Mouse (Mus musculus): ENCODE measurements around the gene Pou2f2. TPM values are rescaled to one million over a fixed set of nuclear protein-coding genes. Genes with fewer than 3 reads are reported as not detected.

Pou2f2 gene
- polyA plus RNA-seq, 1 experiment from 2014 or later, result 0.52 TPM

DNA sequence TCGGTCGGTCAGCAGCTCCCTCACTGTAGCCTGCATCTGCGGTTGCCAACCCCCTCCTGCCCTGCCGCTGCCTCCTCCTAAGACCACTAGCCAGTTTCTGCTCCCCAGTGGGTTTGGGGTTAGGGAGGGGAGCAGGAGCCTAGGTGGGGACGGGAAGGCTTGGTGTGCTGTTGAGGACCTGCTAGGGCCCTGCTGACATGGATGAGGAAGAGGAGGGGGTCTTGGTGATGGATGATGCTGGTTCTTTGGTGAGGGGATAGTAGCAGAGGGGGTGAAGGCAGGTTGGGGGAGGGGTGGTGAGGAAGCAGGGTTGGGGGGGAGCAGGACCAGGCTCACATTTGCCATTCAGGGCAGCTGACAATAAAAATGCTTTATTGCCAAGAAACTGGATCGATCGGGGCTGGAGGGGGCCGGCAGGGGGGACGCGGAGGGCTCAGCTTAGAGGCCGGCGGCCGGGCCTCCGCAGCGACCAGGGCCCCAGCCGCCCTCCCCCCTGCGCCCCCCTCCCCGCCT is 29.3 kb downstream of the Pou2f2 start:
- Histone ChIP-seq H3K9ac (ENCODE audit: low read length) (no peak overlapping the region), H3K4me1 (replicated peaks; ENCODE audit: control insufficient read depth, insufficient read depth) (no peaks in the 10 kb centered on the region), H3K9me3 (ENCODE audit: control insufficient read depth, low read length) (no peaks in the 10 kb centered on the region), H3K27me3 (ENCODE audit: control insufficient read depth, insufficient read depth, low read length) (no peaks in the 10 kb centered on the region), H3K36me3 (ENCODE audit: control insufficient read depth, insufficient read depth, low read length) (no peaks in the 10 kb centered on the region), H3K27ac (replicated peaks) (no peak overlapping the region), H3K4me2 (replicated peaks; ENCODE audit: low read depth) (no peak overlapping the region), H3K4me3 (ENCODE audit: low read depth, low read length) (no peak overlapping the region)
- WGBS, result 2% methylated on average over 15 of the region's 18 CpGs
- ATAC-seq (ENCODE audit: low FRiP score, low TSS enrichment) (no peak), DNase-seq (ENCODE audit: low spot score) (no peak)
- no peak for TF ChIP-seq EP300 (optimal IDR thresholded peaks at IDR 0.05)
- no peak for TF ChIP-seq CTCF (IDR thresholded peaks at IDR 0.05; ENCODE audit: low read depth)

DNA sequence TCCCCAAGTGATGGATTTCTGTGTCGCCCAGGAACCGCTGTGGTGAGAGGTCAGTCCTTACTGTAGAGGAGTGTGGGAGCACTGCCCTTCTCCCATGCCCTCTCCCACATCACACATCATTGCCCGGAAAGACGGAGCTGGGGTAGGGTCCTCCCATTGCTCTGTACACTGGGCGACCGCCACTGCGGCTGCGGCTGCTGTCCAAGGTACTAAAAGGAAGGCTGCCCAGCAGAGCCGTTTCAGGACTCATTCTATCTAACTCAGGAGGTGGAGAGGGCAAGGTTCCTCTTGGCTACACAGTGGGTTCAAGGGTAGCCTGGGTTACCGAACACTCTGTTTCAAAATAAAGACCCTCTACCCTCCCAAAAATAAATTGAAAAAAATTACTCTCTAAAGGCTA is 33.6 kb downstream of the Pou2f2 start:
- whole genome bisulfite sequencing, result 6% methylated on average over 10 of the region's 10 CpGs
- Histone ChIP-seq H3K27me3 (ENCODE audit: control insufficient read depth, insufficient read depth, low read length) (no peaks in the 10 kb centered on the region), H3K9ac (ENCODE audit: low read length) (no peak overlapping the region), H3K4me1 (replicated peaks; ENCODE audit: control insufficient read depth, insufficient read depth) (no peaks in the 10 kb centered on the region), H3K36me3 (ENCODE audit: control insufficient read depth, insufficient read depth, low read length) (no peaks in the 10 kb centered on the region), H3K27ac (replicated peaks) (no peak overlapping the region), H3K4me3 (ENCODE audit: low read depth, low read length) (no peak overlapping the region), H3K9me3 (ENCODE audit: control insufficient read depth, low read length) (no peaks in the 10 kb centered on the region), H3K4me2 (replicated peaks; ENCODE audit: low read depth) (no peak overlapping the region)
- ATAC-seq (ENCODE audit: low FRiP score, low TSS enrichment) (no peak), DNase-seq (ENCODE audit: low spot score) (peak; percentile 44)
- TF ChIP-seq EP300 (optimal IDR thresholded peaks at IDR 0.05), result no peak
- TF ChIP-seq CTCF (IDR thresholded peaks at IDR 0.05; ENCODE audit: low read depth), result no peak

DNA sequence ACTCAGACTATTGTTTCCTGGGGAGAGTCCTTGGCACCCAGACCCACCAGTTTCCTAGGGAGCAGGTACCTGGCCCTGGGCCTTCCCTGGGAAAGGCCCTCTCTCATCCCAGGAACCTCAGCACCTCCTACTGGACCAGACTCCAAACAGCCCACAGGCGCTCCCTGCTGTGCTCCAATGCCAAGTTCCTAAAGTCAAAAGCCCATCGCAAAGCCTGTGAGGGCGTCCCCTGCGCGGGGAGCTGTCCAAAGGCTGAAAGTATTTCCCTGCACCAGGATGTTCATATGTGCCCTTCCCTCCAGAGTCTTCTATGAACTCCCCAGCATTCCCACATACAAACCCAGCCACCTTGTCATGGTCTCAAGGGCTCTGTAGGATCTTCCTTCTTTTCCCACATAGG is 37.8 kb downstream of the Pou2f2 start:
- Histone ChIP-seq H3K4me3 (ENCODE audit: low read depth, low read length) (no peak overlapping the region), H3K36me3 (ENCODE audit: control insufficient read depth, insufficient read depth, low read length) (no peaks in the 10 kb centered on the region), H3K4me2 (replicated peaks; ENCODE audit: low read depth) (no peak overlapping the region), H3K9ac (ENCODE audit: low read length) (no peak overlapping the region), H3K4me1 (replicated peaks; ENCODE audit: control insufficient read depth, insufficient read depth) (no peaks in the 10 kb centered on the region), H3K9me3 (ENCODE audit: control insufficient read depth, low read length) (no peaks in the 10 kb centered on the region), H3K27ac (replicated peaks) (no peak overlapping the region), H3K27me3 (ENCODE audit: control insufficient read depth, insufficient read depth, low read length) (no peaks in the 10 kb centered on the region)
- peak; percentile 74 for DNase-seq (ENCODE audit: low spot score)
- WGBS, result 2% methylated on average over 5 of the region's 5 CpGs
- TF ChIP-seq CTCF (IDR thresholded peaks at IDR 0.05; ENCODE audit: low read depth) (peak; percentile 50), EP300 (optimal IDR thresholded peaks at IDR 0.05) (no peak)
- peak; percentile 45; the same call in 1 of the 2 replicates for ATAC-seq (ENCODE audit: low FRiP score, low TSS enrichment)

DNA sequence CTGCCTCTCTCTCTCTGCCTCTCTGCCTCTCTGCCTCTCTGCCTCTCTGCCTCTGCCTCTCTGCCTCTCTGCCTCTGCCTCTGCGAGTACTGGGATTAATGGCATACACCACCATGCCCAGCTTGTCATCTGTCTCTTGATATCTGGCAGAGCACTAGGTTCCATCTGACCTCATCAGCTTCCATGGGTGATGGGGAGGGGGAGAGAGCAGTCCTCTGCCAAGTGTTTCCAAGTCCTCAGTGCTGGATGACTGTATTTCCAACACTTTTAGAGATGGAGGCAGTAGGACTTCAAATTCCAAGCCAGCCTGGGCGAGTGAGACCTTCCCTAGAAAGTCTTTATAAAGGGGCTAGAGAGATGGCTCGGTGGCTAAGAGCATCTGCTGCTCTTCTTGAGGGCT is 42.0 kb downstream of the Pou2f2 start:
- ATAC-seq (ENCODE audit: low FRiP score, low TSS enrichment) (no peak), DNase-seq (ENCODE audit: low spot score) (no peak)
- WGBS, result 45% methylated on average over 3 of the region's 3 CpGs
- Histone ChIP-seq H3K9ac (ENCODE audit: low read length) (no peak overlapping the region), H3K4me2 (replicated peaks; ENCODE audit: low read depth) (no peak overlapping the region), H3K9me3 (ENCODE audit: control insufficient read depth, low read length) (no peaks in the 10 kb centered on the region), H3K27me3 (ENCODE audit: control insufficient read depth, insufficient read depth, low read length) (peaks cover 6% of the 10 kb centered on the region; the same call in 1 of the 2 replicates), H3K4me1 (replicated peaks; ENCODE audit: control insufficient read depth, insufficient read depth) (no peaks in the 10 kb centered on the region), H3K4me3 (ENCODE audit: low read depth, low read length) (no peak overlapping the region), H3K36me3 (ENCODE audit: control insufficient read depth, insufficient read depth, low read length) (no peaks in the 10 kb centered on the region), H3K27ac (replicated peaks) (no peak overlapping the region)
- TF ChIP-seq CTCF (IDR thresholded peaks at IDR 0.05; ENCODE audit: low read depth), result no peak
- TF ChIP-seq EP300 (optimal IDR thresholded peaks at IDR 0.05), result no peak

DNA sequence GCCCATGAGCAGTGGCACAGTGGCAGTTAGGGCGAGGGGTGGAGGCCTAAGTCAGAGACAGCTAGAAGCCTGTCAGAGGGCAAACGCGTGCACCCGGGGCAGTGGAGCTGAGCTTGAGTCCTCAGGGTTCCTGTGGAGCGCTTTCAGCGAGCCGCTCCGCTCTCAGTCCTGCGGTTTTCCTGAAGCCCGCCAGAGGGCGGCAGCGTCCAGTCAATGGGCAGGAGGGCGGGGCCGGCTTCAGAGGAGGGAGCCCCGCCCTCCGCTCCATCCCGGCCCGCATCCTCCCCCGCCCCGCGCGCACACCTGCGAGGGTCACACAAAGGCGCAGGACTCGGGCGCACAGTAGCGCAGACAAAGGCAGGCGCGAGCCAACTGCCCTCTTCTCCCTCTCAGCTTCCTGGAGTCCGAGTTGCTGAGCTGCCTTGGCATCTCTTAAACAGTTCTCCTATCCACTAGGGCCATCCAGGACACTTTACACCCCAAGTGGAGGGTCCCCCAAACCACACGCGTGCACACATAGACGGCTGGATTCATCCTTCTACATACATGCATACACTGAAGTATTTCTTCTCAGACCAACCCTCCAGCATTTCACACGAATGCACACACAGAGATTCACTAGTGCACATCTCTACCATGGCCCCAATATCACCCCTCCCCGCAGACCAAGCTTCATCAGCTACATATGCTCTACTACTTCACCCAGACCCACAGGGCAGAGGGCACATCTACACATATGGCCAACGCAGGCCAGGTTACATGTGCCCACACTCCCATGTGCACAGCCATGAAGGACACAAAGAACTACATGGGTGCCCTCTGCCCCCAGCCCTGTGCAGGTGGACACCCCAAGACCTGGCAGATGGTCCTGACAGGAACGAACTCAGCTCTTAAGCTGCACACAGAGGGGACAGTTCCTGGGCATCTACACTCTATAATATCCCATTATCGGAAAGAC is 46.2 kb downstream of the Pou2f2 start:
- no peak overlapping the region for H3K4me3 ChIP-seq (ENCODE audit: low read depth, low read length)

More for the DNA sequence above, 46.2 kb downstream of the Pou2f2 start:
- TF ChIP-seq CTCF (IDR thresholded peaks at IDR 0.05; ENCODE audit: low read depth) (peak; percentile 88), EP300 (optimal IDR thresholded peaks at IDR 0.05) (no peak)
- WGBS, result 8% methylated on average over 36 of the region's 38 CpGs
- no peaks in the 10 kb centered on the region for H3K36me3 ChIP-seq (ENCODE audit: control insufficient read depth, insufficient read depth, low read length)
- no peaks in the 10 kb centered on the region for H3K9me3 ChIP-seq (ENCODE audit: control insufficient read depth, low read length)
- no peak overlapping the region for H3K9ac ChIP-seq (ENCODE audit: low read length)
- DNase-seq (ENCODE audit: low spot score), result peak; percentile 83
- no peak overlapping the region for H3K27ac ChIP-seq (replicated peaks)
- no peaks in the 10 kb centered on the region for H3K4me1 ChIP-seq (replicated peaks; ENCODE audit: control insufficient read depth, insufficient read depth)
- ATAC-seq (ENCODE audit: low FRiP score, low TSS enrichment), result peak; percentile 62
- H3K27me3 ChIP-seq (ENCODE audit: control insufficient read depth, insufficient read depth, low read length), result peaks cover 11% of the 10 kb centered on the region
- H3K4me2 ChIP-seq (replicated peaks; ENCODE audit: low read depth), result no peak overlapping the region
